Mouse (Mus musculus) embryonic fibroblast, embryonic 13.5 days (primary cell): ENCODE measurements around the gene Jagn1.

Experiments
- CTCF ChIP-seq: IDR thresholded peaks from 2 replicates; pipeline ENCODE4 v1.5.1; 2011; ENCODE audit warnings: mild to moderate bottlenecking, control low read depth, low read length, moderate library complexity, borderline replicate concordance; ENCODE audit not compliant: insufficient read depth
- POLR2A ChIP-seq: IDR thresholded peaks from 2 replicates; pipeline ENCODE4 v1.6.1; 2011; ENCODE audit warnings: low read depth, mild to moderate bottlenecking, control low read depth, low read length, moderate library complexity

- no peak for TF ChIP-seq CTCF
- TF ChIP-seq POLR2A: no peak
These were observed 47.0 kb downstream of the Jagn1 start for GRCm38 (mm10) chr6:113489410-113489809.
